Mouse (Mus musculus) limb, embryonic 15.5 days (tissue): ENCODE data around the gene Itgal. TPM values are rescaled to one million over a fixed set of nuclear protein-coding genes. Genes with fewer than 3 reads are reported as not detected.

Experiments used
- ATAC-seq: fragments of 200-750 bp; cut with Nextera tagmentation; 2 replicates; pipeline ENCODE4 v1.8.0; 2017; ENCODE audit warnings: low read depth, moderate TSS enrichment; ENCODE audit not compliant: insufficient number of reproducible peaks, low FRiP score, low TSS enrichment
- H3K27ac ChIP-seq: fragments of 300-500 bp; sonication (generic); 2 replicates; pipeline ENCODE4 v1.5.1; 2015; ENCODE audit warnings: moderate library complexity, mild to moderate bottlenecking, inconsistent platforms
- H3K27me3 ChIP-seq: fragments of 300-500 bp; sonication (generic); 2 replicates; pipeline ENCODE4 v1.6.1; 2015; ENCODE audit warnings: inconsistent platforms
- H3K36me3 ChIP-seq: fragments of 300-500 bp; sonication (generic); 2 replicates; pipeline ENCODE4 v1.6.1; 2015; ENCODE audit warnings: inconsistent platforms
- H3K4me1 ChIP-seq: fragments of 300-500 bp; sonication (generic); 2 replicates; pipeline ENCODE4 v1.6.1; 2015; ENCODE audit warnings: inconsistent platforms
- H3K4me2 ChIP-seq: fragments of 300-500 bp; sonication (generic); 2 replicates; pipeline ENCODE4 v1.6.1; 2015; ENCODE audit warnings: mild to moderate bottlenecking, inconsistent platforms
- H3K4me3 ChIP-seq: fragments of 300-500 bp; sonication (generic); 2 replicates; pipeline ENCODE4 v1.5.1; 2015; ENCODE audit warnings: mild to moderate bottlenecking, inconsistent platforms
- H3K9ac ChIP-seq: fragments of 300-500 bp; sonication (generic); 2 replicates; pipeline ENCODE4 v1.6.1; 2015; ENCODE audit warnings: inconsistent platforms
- H3K9me3 ChIP-seq: fragments of 300-500 bp; sonication (generic); 2 replicates; pipeline ENCODE4 v1.6.1; 2016; ENCODE audit warnings: inconsistent platforms
- WGBS: fragments of 180-500 bp; shearing (Covaris S2); methylation state at CpG from one replicate; pipeline ENCODE4 v1.1.7; 2015; 5-methylcytosine and 5-hydroxymethylcytosine counted together
- polyA plus RNA-seq: library from polyadenylated mRNA; unstranded; fragments of >200 nt; fragmentation: Nextera tagmentation; extraction: Ambion mirVana; gene quantifications from 2 replicates; pipeline ENCODE4 v1.2.1, GENCODE M21; 2015

Itgal gene
- polyA plus RNA-seq, 1 experiment from 2014 or later = 1.2 TPM

- Histone ChIP-seq H3K4me1 (peaks cover 17% of the 10 kb centered on the region), H3K36me3 (no peaks in the 10 kb centered on the region), H3K9ac (no peak overlapping the region), H3K4me3 (no peak overlapping the region), H3K4me2 (no peak overlapping the region), H3K27me3 (no peaks in the 10 kb centered on the region), H3K9me3 (no peaks in the 10 kb centered on the region), H3K27ac (no peak overlapping the region)
- no peak for ATAC-seq
- 96% methylated on average over 3 of the region's 3 CpGs for WGBS
These were observed 32.5 kb upstream of the Itgal start for GRCm38 (mm10) chr7:127263526-127263925.

GRCm38 (mm10) chr7:127270256-127270655 lies 25.8 kb upstream of the Itgal start:
- 83% methylated on average over 2 of the region's 2 CpGs for WGBS
- no peak overlapping the region for H3K4me3 ChIP-seq
- H3K4me1 ChIP-seq = peaks cover 16% of the 10 kb centered on the region
- ATAC-seq = no peak
- no peak overlapping the region for H3K4me2 ChIP-seq
- H3K9me3 ChIP-seq = no peaks in the 10 kb centered on the region
- H3K36me3 ChIP-seq = peaks cover 23% of the 10 kb centered on the region
- no peaks in the 10 kb centered on the region for H3K27me3 ChIP-seq
- H3K9ac ChIP-seq = no peak overlapping the region
- H3K27ac ChIP-seq = no peak overlapping the region

- Histone ChIP-seq H3K27me3 (no peaks in the 10 kb centered on the region), H3K4me1 (peaks cover 16% of the 10 kb centered on the region), H3K9me3 (no peaks in the 10 kb centered on the region), H3K4me2 (no peak overlapping the region), H3K27ac (no peak overlapping the region), H3K4me3 (no peak overlapping the region), H3K36me3 (peaks cover 23% of the 10 kb centered on the region), H3K9ac (no peak overlapping the region)
- 91% methylated on average over 5 of the region's 5 CpGs for WGBS
- no peak for ATAC-seq
These were observed 25.4 kb upstream of the Itgal start for GRCm38 (mm10) chr7:127270666-127271065.

- no peak for ATAC-seq
These were observed 25.0 kb upstream of the Itgal start for GRCm38 (mm10) chr7:127271093-127271492.

GRCm38 (mm10) chr7:127272566-127272965 lies 23.5 kb upstream of the Itgal start:
- Histone ChIP-seq H3K9ac (no peak overlapping the region), H3K4me3 (peak overlapping the region; percentile 96; the same call in 1 of the 2 replicates), H3K9me3 (no peaks in the 10 kb centered on the region), H3K27ac (no peak overlapping the region), H3K4me2 (no peak overlapping the region), H3K4me1 (peaks cover 16% of the 10 kb centered on the region), H3K27me3 (no peaks in the 10 kb centered on the region), H3K36me3 (peaks cover 23% of the 10 kb centered on the region)
- WGBS = 96% methylated on average over 15 of the region's 15 CpGs
- ATAC-seq = no peak

More at GRCm38 (mm10) chr7:127271093-127271492, 25.0 kb upstream of the Itgal start:
- Histone ChIP-seq H3K27ac (no peak overlapping the region), H3K9ac (no peak overlapping the region), H3K9me3 (no peaks in the 10 kb centered on the region), H3K4me2 (no peak overlapping the region), H3K4me3 (no peak overlapping the region), H3K4me1 (peaks cover 16% of the 10 kb centered on the region), H3K36me3 (peaks cover 23% of the 10 kb centered on the region), H3K27me3 (no peaks in the 10 kb centered on the region)
- WGBS = 93% methylated on average over 4 of the region's 4 CpGs

GRCm38 (mm10) chr7:127273118-127273923 lies 22.7 kb upstream of the Itgal start:
- ATAC-seq = 0 out of 2 replicates have a peak, but pooled peaks have one; percentile 46
- Histone ChIP-seq H3K36me3 (peaks cover 23% of the 10 kb centered on the region), H3K4me1 (peaks cover 16% of the 10 kb centered on the region), H3K4me3 (peak overlapping the region; percentile 96), H3K27ac (peak overlapping the region; percentile 90), H3K4me2 (peak overlapping the region; percentile 91), H3K9me3 (no peaks in the 10 kb centered on the region), H3K9ac (peak overlapping the region; percentile 96), H3K27me3 (no peaks in the 10 kb centered on the region)
- 15% methylated on average over 50 of the region's 50 CpGs for WGBS

- ATAC-seq = peak; percentile 71
- WGBS = 2% methylated on average over 39 of the region's 39 CpGs
- H3K27me3 ChIP-seq = no peaks in the 10 kb centered on the region
These were observed 21.9 kb upstream of the Itgal start, which contains the start of gene Sephs2 for GRCm38 (mm10) chr7:127273925-127274789. TSS of gene Sephs2 (minus strand) at chr7:127274055.

GRCm38 (mm10) chr7:127276519-127276961 lies 19.5 kb upstream of the Itgal start:
- peaks cover 3% of the 10 kb centered on the region for H3K36me3 ChIP-seq
- peaks cover 16% of the 10 kb centered on the region for H3K4me1 ChIP-seq
- no peaks in the 10 kb centered on the region for H3K27me3 ChIP-seq
- no peak overlapping the region for H3K4me2 ChIP-seq
- no peak overlapping the region for H3K4me3 ChIP-seq
- WGBS = 50% methylated on average over 5 of the region's 5 CpGs
- no peak overlapping the region for H3K27ac ChIP-seq
- no peaks in the 10 kb centered on the region for H3K9me3 ChIP-seq
- ATAC-seq = no peak
- no peak overlapping the region for H3K9ac ChIP-seq

More at GRCm38 (mm10) chr7:127273925-127274789, 21.9 kb upstream of the Itgal start, which contains the start of gene Sephs2:
- Histone ChIP-seq H3K4me2 (peak within 1 kb of the TSS; percentile 91), H3K27ac (peak within 1 kb of the TSS; percentile 90), H3K4me3 (peak within 1 kb of the TSS; percentile 96), H3K36me3 (peaks cover 20% of the 10 kb centered on the region), H3K9me3 (no peaks in the 10 kb centered on the region), H3K4me1 (peaks cover 16% of the 10 kb centered on the region), H3K9ac (peak within 1 kb of the TSS; percentile 96)

- Histone ChIP-seq H3K9me3 (no peaks in the 10 kb centered on the region), H3K36me3 (no peaks in the 10 kb centered on the region), H3K27ac (no peak overlapping the region), H3K4me2 (no peak overlapping the region), H3K9ac (no peak overlapping the region), H3K4me1 (peaks cover 5% of the 10 kb centered on the region; the same call in 1 of the 2 replicates), H3K27me3 (no peaks in the 10 kb centered on the region), H3K4me3 (no peak overlapping the region)
- 0 out of 2 replicates have a peak, but pooled peaks have one; percentile 38 for ATAC-seq
- 25% methylated on average over 8 of the region's 8 CpGs for WGBS
These were observed 17.7 kb upstream of the Itgal start for GRCm38 (mm10) chr7:127278311-127278710.

- no peak overlapping the region for H3K27ac ChIP-seq
- H3K4me3 ChIP-seq = no peak overlapping the region
- no peaks in the 10 kb centered on the region for H3K27me3 ChIP-seq
- no peaks in the 10 kb centered on the region for H3K9me3 ChIP-seq
- no peak overlapping the region for H3K9ac ChIP-seq
- no peaks in the 10 kb centered on the region for H3K36me3 ChIP-seq
- H3K4me1 ChIP-seq = no peaks in the 10 kb centered on the region
- 73% methylated on average over 3 of the region's 3 CpGs for WGBS
- no peak for ATAC-seq
- no peak overlapping the region for H3K4me2 ChIP-seq
These were observed 16.0 kb upstream of the Itgal start for GRCm38 (mm10) chr7:127280092-127280491.

- no peak overlapping the region for H3K27ac ChIP-seq
- no peak overlapping the region for H3K9ac ChIP-seq
- H3K36me3 ChIP-seq = no peaks in the 10 kb centered on the region
- H3K4me3 ChIP-seq = no peak overlapping the region
- ATAC-seq = no peak
- WGBS = 65% methylated on average over 4 of the region's 4 CpGs
- H3K9me3 ChIP-seq = no peaks in the 10 kb centered on the region
- H3K27me3 ChIP-seq = no peaks in the 10 kb centered on the region
- no peaks in the 10 kb centered on the region for H3K4me1 ChIP-seq
- no peak overlapping the region for H3K4me2 ChIP-seq
These were observed 14.9 kb upstream of the Itgal start for GRCm38 (mm10) chr7:127281114-127281513.
